Mouse (Mus musculus): ENCODE results near the gene 9130230L23Rik. TPM values are rescaled to one million over a fixed set of nuclear protein-coding genes. Genes with fewer than 3 reads are reported as not detected.

Gene 9130230L23Rik
- polyA plus RNA-seq, 1 experiment from 2014 or later: 1.0 TPM

DNA sequence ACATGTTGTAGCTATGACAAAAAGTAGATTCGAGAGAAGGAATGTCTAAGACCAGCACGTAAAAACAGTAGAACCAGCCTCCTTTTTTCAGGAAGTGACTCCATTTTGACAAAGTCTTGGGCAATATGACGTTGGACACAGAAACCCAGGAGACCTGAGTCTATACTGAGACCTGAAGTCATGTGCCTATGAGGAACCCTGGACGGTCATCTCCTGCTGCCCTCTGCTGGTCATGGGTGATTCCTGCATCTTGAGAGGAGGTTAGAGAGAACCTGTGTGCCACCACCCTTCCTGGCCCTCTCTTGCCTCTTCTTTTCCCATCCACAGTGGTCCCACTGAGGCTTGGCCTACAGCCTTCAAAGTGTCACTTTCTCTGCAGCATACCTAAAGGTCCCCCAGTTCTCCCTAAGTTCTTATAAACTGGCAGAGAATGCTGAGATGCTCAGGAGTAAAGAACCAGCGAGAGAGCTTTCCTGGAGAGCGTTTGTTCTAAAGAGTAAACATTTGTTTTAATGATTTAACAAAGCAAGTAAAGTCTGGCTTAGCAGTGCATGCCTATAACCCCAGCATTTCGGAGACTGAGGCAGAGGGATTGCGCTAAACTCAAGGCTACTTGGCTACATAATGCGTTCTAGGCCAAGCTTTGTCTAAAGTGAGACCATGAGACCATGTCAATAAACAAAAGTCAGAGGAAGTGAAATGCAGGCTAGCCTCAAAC is 65.9 kb downstream of the 9130230L23Rik start:
- no peaks in the 10 kb centered on the region for H3K4me1 ChIP-seq (ENCODE audit: insufficient read depth)
- H3K36me3 ChIP-seq (ENCODE audit: insufficient read depth): no peaks in the 10 kb centered on the region
- 44% methylated on average over 9 of the region's 9 CpGs for WGBS
- DNase-seq (peak; percentile 92), ATAC-seq (ENCODE audit: insufficient read depth) (peak; percentile 87)
- H3K27ac ChIP-seq (ENCODE audit: low read depth): no peak overlapping the region
- H3K9ac ChIP-seq: no peak overlapping the region
- H3K4me2 ChIP-seq: no peak overlapping the region
- H3K9me3 ChIP-seq (ENCODE audit: low read depth, low read length): no peaks in the 10 kb centered on the region
- no peak overlapping the region for H3K4me3 ChIP-seq (ENCODE audit: low read depth, low read length)
- H3K27me3 ChIP-seq (ENCODE audit: insufficient read depth, low read length): no peaks in the 10 kb centered on the region
- peak; percentile 96 for TF ChIP-seq CTCF (IDR thresholded peaks at IDR 0.05; ENCODE audit: low read depth)

DNA sequence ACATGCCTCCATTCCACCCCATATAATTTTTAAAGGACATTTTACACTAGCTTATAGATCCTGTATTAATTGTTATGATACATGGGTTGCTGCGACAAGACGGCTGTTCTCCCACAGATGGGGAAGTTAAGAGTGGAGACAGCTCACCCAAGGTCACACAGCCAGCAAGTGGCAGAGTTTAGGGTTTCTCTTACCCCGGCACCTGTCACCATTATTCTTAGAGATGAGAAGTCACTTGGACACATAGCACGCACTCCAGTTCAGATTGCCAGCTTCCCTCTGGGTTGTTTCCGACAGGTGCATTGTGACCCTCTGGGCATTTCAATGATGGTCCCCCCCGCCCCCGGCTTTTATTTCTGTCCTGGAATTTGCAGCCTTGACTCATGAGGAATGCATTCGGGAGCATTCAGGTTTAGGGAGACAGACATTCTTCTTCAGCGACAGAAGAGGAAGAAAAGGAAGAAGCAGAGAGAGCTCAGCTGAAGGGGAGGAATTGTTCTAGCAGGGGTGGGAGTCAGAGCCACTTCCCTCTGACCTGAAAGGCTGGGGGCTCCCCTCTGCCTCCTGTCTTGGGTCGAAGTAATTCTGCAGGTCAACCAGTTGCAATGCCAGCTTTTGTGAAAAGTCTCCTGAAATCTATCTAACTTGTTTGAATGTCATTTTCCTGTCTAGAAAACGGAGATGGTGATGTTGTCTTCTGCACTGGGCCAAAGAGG is 66.9 kb downstream of the 9130230L23Rik start:
- H3K4me2 ChIP-seq: no peak overlapping the region
- no peak for TF ChIP-seq CTCF (IDR thresholded peaks at IDR 0.05; ENCODE audit: low read depth)
- no peak overlapping the region for H3K4me3 ChIP-seq (ENCODE audit: low read depth, low read length)
- no peak overlapping the region for H3K27ac ChIP-seq (ENCODE audit: low read depth)
- H3K9ac ChIP-seq: no peak overlapping the region
- DNase-seq (no peak), ATAC-seq (ENCODE audit: insufficient read depth) (no peak)
- no peaks in the 10 kb centered on the region for H3K9me3 ChIP-seq (ENCODE audit: low read depth, low read length)
- no peaks in the 10 kb centered on the region for H3K27me3 ChIP-seq (ENCODE audit: insufficient read depth, low read length)
- H3K4me1 ChIP-seq (ENCODE audit: insufficient read depth): no peaks in the 10 kb centered on the region
- H3K36me3 ChIP-seq (ENCODE audit: insufficient read depth): no peaks in the 10 kb centered on the region
- 66% methylated on average over 11 of the region's 11 CpGs for WGBS

DNA sequence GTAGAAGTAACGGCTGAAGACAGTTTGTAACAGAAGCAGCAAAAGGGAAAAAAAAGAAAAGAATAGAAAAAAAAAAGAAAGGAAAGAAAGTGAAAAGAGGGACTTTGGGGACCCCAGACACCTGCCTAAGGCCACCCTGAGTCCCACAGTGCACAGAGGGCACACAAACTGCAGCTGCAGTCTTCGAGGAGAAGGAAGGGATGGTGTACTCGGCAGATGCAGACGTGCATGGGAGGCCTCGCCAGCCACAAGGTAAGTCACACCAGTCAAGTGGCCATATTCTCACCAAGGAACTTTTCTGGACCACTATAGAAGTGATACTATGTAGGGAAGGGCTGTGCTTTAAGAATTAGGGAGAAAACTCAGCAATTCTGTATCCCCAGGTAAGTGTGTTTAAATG is 69.3 kb downstream of the 9130230L23Rik start, which contains the start of gene Chrna9:
Gene Chrna9 (plus strand): TSS at position 139 of the 400 bp plus-strand sequence.
- Histone ChIP-seq H3K27me3 (ENCODE audit: insufficient read depth, low read length) (no peaks in the 10 kb centered on the region), H3K4me2 (no peak within 1 kb of the TSS), H3K9ac (no peak within 1 kb of the TSS), H3K4me1 (ENCODE audit: insufficient read depth) (no peaks in the 10 kb centered on the region), H3K27ac (ENCODE audit: low read depth) (no peak within 1 kb of the TSS), H3K4me3 (ENCODE audit: low read depth, low read length) (no peak within 1 kb of the TSS), H3K9me3 (ENCODE audit: low read depth, low read length) (no peaks in the 10 kb centered on the region), H3K36me3 (ENCODE audit: insufficient read depth) (no peaks in the 10 kb centered on the region)
- ATAC-seq (ENCODE audit: insufficient read depth) (no peak), DNase-seq (no peak)
- 83% methylated on average over 5 of the region's 5 CpGs for WGBS
- TF ChIP-seq CTCF (IDR thresholded peaks at IDR 0.05; ENCODE audit: low read depth): no peak

DNA sequence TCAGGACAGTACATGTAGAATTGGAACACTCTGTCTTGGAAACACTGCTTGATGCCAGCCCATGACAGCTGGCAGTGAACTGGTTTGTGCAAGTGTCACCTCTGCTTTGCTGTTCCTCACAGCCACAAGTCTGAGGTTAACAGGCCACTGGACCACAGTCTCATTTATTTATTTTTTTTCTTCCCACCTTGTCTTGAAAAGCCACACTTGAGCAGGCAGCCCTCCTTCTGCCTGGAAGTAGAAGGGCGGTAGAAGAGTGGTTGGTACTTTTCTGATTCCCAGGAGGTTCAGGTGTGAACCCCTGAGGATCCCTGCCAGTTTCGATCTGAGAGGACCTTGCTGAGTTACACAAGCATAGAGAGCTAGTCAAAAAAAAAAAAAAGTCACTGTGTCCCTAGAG is 70.3 kb downstream of the 9130230L23Rik start:
- no peaks in the 10 kb centered on the region for H3K27me3 ChIP-seq (ENCODE audit: insufficient read depth, low read length)
- no peak for TF ChIP-seq CTCF (IDR thresholded peaks at IDR 0.05; ENCODE audit: low read depth)
- no peak overlapping the region for H3K27ac ChIP-seq (ENCODE audit: low read depth)
- no peak for DNase-seq
- H3K9me3 ChIP-seq (ENCODE audit: low read depth, low read length): no peaks in the 10 kb centered on the region
- H3K4me3 ChIP-seq (ENCODE audit: low read depth, low read length): no peak overlapping the region
- no peak overlapping the region for H3K4me2 ChIP-seq
- H3K4me1 ChIP-seq (ENCODE audit: insufficient read depth): no peaks in the 10 kb centered on the region
- H3K36me3 ChIP-seq (ENCODE audit: insufficient read depth): no peaks in the 10 kb centered on the region
- WGBS: 73% methylated on average over 2 of the region's 2 CpGs
- no peak overlapping the region for H3K9ac ChIP-seq
- ATAC-seq (ENCODE audit: insufficient read depth): no peak

DNA sequence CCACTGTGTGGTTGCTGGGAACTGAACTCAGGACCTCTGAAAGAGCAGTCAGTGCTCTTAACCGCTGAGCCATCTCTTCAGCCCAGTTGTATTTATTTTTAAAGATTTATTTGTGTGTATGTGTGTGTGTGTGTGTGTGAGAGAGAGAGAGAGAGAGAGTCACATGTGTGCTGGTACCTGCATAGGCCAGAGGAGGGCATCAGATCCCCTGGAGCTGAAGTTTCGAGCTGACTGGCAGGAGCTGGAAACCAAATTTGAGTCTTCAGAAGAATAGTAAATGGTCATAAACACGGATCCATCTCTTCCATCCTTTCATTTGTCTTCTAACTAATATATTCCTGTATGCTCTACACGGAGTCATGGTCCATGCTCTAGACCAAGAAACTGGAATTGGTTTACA is 70.8 kb downstream of the 9130230L23Rik start:
- Histone ChIP-seq H3K36me3 (ENCODE audit: insufficient read depth) (no peaks in the 10 kb centered on the region), H3K27ac (ENCODE audit: low read depth) (no peak overlapping the region), H3K4me1 (ENCODE audit: insufficient read depth) (no peaks in the 10 kb centered on the region), H3K9me3 (ENCODE audit: low read depth, low read length) (no peaks in the 10 kb centered on the region), H3K27me3 (ENCODE audit: insufficient read depth, low read length) (no peaks in the 10 kb centered on the region), H3K4me2 (no peak overlapping the region), H3K9ac (no peak overlapping the region), H3K4me3 (ENCODE audit: low read depth, low read length) (no peak overlapping the region)
- ATAC-seq (ENCODE audit: insufficient read depth) (no peak), DNase-seq (no peak)
- TF ChIP-seq CTCF (IDR thresholded peaks at IDR 0.05; ENCODE audit: low read depth): no peak
- 80% methylated on average over 4 of the region's 4 CpGs for WGBS

DNA sequence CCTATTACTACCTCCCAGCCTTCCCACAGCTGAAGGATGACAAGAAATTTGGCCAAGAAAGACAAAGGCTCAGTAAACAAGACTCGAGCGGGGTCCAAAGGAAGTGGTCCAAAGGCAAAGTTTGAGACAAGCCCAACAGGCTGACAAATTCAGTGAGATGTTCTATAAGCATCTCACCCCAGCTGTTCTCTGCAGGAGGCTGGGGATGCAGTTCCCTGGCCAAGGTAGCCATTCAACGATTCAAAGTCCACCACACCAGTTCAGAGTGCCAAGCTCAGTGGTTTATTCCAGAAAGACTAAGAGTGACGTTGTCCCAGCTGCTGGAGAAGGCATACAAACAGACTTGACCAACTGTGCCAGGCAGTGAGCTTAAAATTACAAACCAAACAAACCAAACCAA is 73.9 kb downstream of the 9130230L23Rik start:
- H3K36me3 ChIP-seq (ENCODE audit: insufficient read depth): no peaks in the 10 kb centered on the region
- H3K4me1 ChIP-seq (ENCODE audit: insufficient read depth): no peaks in the 10 kb centered on the region
- no peak for DNase-seq
- no peak overlapping the region for H3K4me3 ChIP-seq (ENCODE audit: low read depth, low read length)
- ATAC-seq (ENCODE audit: insufficient read depth): no peak
- no peak for TF ChIP-seq CTCF (IDR thresholded peaks at IDR 0.05; ENCODE audit: low read depth)
- 60% methylated on average over 4 of the region's 4 CpGs for WGBS
- no peaks in the 10 kb centered on the region for H3K27me3 ChIP-seq (ENCODE audit: insufficient read depth, low read length)
- no peak overlapping the region for H3K27ac ChIP-seq (ENCODE audit: low read depth)
- H3K9ac ChIP-seq: no peak overlapping the region
- no peak overlapping the region for H3K4me2 ChIP-seq
- H3K9me3 ChIP-seq (ENCODE audit: low read depth, low read length): no peaks in the 10 kb centered on the region

Small RNAs within 50 kb of the gene (microRNA-seq; reads per million reads assigned to microRNA genes)
- gene Gm25952 (ENCODE audit: borderline number of aligned reads): not detected

Other genes with a start within 250 kb of the 9130230L23Rik start
- 33.0 and 33.2 TPM in 2 replicates for gene N4bp2, start 240.8 kb downstream of the 9130230L23Rik start, polyA plus RNA-seq (2014; fragmentation: Nextera tagmentation; extraction: Ambion mirVana)
- gene Rhoh, start 143.1 kb downstream of the 9130230L23Rik start, polyA plus RNA-seq (2014; fragmentation: Nextera tagmentation; extraction: Ambion mirVana): 0.57 and 0.76 TPM in 2 replicates
- not detected in 2 replicates for gene Chrna9, start 69.4 kb downstream of the 9130230L23Rik start, polyA plus RNA-seq (2014; fragmentation: Nextera tagmentation; extraction: Ambion mirVana)
- 18.5 and 18.8 TPM in 2 replicates for gene Rbm47, start 168.8 kb upstream of the 9130230L23Rik start, polyA plus RNA-seq (2014; fragmentation: Nextera tagmentation; extraction: Ambion mirVana)